Mouse (Mus musculus): Measurements from ENCODE around the gene Mkrn3. TPM values are rescaled to one million over a fixed set of nuclear protein-coding genes. Genes with fewer than 3 reads are reported as not detected.

The Mkrn3 gene
- 0.98 and 1.1 TPM in 2 replicates for polyA plus RNA-seq (2015; fragmentation: Nextera tagmentation; extraction: Ambion mirVana)

- DNase-seq (ENCODE audit: low spot score) = peak; percentile 64
Measured at GRCm38 (mm10) chr7:62419493-62420360, at the start of gene Mkrn3. Mkrn3 (minus strand) TSS chr7:62420139.

- DNase-seq (ENCODE audit: low spot score) = peak; percentile 12
Measured at GRCm38 (mm10) chr7:62463878-62464755, 44.2 kb upstream of the Mkrn3 start, which contains the start of gene Peg12. Peg12 (minus strand) TSS chr7:62464510.

GRCm38 (mm10) chr7:62463007-62463877, 43.3 kb upstream of the Mkrn3 start:
- no peak for DNase-seq (ENCODE audit: low spot score)

GRCm38 (mm10) chr7:62462229-62463006, 42.5 kb upstream of the Mkrn3 start:
- no peak for DNase-seq (ENCODE audit: low spot score)

- no peak for DNase-seq (ENCODE audit: low spot score)
Measured at GRCm38 (mm10) chr7:62452353-62452752, 32.4 kb upstream of the Mkrn3 start.

GRCm38 (mm10) chr7:62445431-62446165, 25.7 kb upstream of the Mkrn3 start:
- DNase-seq (ENCODE audit: low spot score) = no peak

- no peak for DNase-seq (ENCODE audit: low spot score)
Measured at GRCm38 (mm10) chr7:62436394-62436793, 16.5 kb upstream of the Mkrn3 start.

- peak; percentile 3 for DNase-seq (ENCODE audit: low spot score)
Measured at GRCm38 (mm10) chr7:62433243-62433642, 13.3 kb upstream of the Mkrn3 start.

- peak; percentile 15 for DNase-seq (ENCODE audit: low spot score)
Measured at GRCm38 (mm10) chr7:62428337-62428736, 8.4 kb upstream of the Mkrn3 start.

GRCm38 (mm10) chr7:62423210-62423609, 3.3 kb upstream of the Mkrn3 start:
- no peak for DNase-seq (ENCODE audit: low spot score)

GRCm38 (mm10) chr7:62420566-62420965, 627 bp upstream of the Mkrn3 start:
- no peak for DNase-seq (ENCODE audit: low spot score)

- no peak for DNase-seq (ENCODE audit: low spot score)
Measured at GRCm38 (mm10) chr7:62419105-62419492, 840 bp downstream of the Mkrn3 start.

GRCm38 (mm10) chr7:62418346-62418745, 1.6 kb downstream of the Mkrn3 start:
- no peak for DNase-seq (ENCODE audit: low spot score)

GRCm38 (mm10) chr7:62416173-62416572, 3.8 kb downstream of the Mkrn3 start:
- no peak for DNase-seq (ENCODE audit: low spot score)

GRCm38 (mm10) chr7:62415222-62415621, 4.7 kb downstream of the Mkrn3 start:
- DNase-seq (ENCODE audit: low spot score) = no peak

GRCm38 (mm10) chr7:62407803-62408202, 12.1 kb downstream of the Mkrn3 start:
- no peak for DNase-seq (ENCODE audit: low spot score)

- DNase-seq (ENCODE audit: low spot score) = no peak
Measured at GRCm38 (mm10) chr7:62406573-62407050, 13.3 kb downstream of the Mkrn3 start.

GRCm38 (mm10) chr7:62392202-62392601, 27.7 kb downstream of the Mkrn3 start:
- DNase-seq (ENCODE audit: low spot score) = no peak

- DNase-seq (ENCODE audit: low spot score) = no peak
Measured at GRCm38 (mm10) chr7:62388291-62388690, 31.6 kb downstream of the Mkrn3 start.
